Mouse (Mus musculus) heart, postnatal 36 days (tissue): ENCODE measurements around the gene Nup153. TPM values are rescaled to one million over a fixed set of nuclear protein-coding genes. Genes with fewer than 3 reads are reported as not detected.

Source experiments
- DNase-seq, 2 experiments: peaks; one replicate each; pipeline ENCODE4 v3.0.0; 2021 to 2022
- intact Hi-C: fragments of 180-260 bp; cut with DNase I; formaldehyde crosslinking; loops from one replicate; pipeline ENCODE4 v1.15.1; 2025
- total RNA-seq, 2 experiments: library from RNA; stranded (reverse); gene quantifications; 2 replicates each; pipeline ENCODE4 v1.2.3; 2021

Gene Nup153
- 10 to 100 TPM; 29.0 to 41.1 TPM for total RNA-seq

DNA sequence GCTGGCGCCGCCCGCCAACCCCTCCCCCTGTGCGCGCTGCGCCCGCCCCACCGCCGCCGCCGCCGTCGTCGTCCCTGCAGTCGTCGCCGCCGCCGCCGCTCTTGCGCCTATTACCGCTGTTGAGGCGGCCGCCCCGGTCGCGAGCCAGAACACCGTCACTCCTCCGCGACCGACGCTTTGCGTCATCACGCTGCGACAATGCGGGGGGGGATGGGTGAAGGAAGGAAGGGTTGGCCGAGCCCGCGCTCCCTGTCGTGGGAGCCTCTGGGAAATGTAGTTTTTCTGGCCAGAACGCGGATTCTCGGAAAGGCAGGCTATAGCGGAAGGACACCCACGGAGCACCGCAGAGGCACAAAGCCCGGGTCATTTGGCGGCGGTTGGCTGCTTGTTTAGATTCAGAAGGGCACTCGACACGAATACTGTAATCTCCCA is at the start of gene Nup153:
Gene Nup153 (minus strand): TSS at position 104 of the 432 bp plus-strand sequence.
- DNase-seq: peak; percentile 100
- intact Hi-C loops: no loop called here

DNA sequence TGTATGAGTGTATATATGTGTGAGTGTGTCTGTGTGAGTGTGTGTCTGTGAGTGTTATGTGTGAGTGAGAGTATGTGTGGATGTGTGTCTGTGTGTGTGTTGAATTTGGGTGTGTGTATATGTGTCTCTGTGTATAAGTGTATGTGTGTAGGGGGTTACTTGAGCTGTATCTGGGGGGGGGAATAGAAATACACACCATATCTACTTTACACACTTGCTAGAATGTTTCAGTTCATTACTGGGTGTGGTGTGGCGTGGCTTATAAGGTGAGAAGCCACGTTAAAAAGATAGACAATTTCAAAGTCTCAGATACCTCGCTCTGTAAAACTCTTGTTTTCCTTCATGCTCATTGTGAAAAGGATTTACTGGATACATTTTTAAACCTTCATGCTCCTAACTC is 49.7 kb upstream of the Nup153 start:
- DNase-seq: no peak
- intact Hi-C loops: no loop called here

- DNase-seq: no peak
- intact Hi-C loops: no loop called here
Measured at GRCm38 (mm10) chr13:46776636-46777305, 49.0 kb upstream of the Nup153 start.

DNA sequence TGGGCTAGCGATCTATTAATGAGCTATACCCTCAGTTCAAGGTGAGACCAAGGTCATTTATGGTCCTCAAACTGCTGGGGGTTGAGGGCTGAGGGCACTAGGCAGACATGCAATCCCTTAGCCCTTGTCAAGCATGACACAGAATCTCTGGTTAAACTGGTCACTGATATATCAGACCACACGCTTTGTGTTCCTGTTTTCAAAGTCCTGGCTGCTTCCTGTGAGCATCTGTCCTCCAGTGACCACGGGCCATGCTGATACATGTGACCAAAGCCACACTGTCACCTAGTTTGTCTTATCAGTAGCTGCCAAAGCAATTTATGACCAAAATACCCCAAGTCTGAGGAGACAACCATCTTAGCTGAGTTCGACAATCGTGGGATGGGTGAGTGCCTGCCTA is 47.3 kb upstream of the Nup153 start:
- DNase-seq: no peak
- intact Hi-C loops: no loop called here

GRCm38 (mm10) chr13:46772581-46772980 is 44.8 kb upstream of the Nup153 start:
- no peak for DNase-seq
- intact Hi-C loops: no loop called here

DNA sequence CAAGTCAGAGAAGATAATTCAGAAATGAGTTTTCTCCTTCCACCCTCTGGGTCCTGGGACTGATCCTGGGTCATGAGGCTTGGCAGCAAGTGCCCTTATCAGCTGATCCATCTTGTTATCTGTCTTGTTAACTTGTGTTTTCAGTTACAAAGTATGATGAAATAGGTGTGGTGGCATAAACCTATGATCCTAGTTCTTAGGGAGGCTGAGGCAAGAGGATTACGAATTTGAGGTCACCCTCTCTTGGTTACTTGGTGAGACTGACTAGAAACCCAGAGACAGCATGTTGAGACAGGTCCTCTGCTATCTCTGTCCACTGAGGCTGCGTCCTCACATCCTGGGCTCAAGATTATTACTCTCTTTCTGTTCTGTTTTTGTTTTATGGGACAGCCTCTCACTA is 37.6 kb upstream of the Nup153 start:
- no peak for DNase-seq
- intact Hi-C loops: no loop called here

GRCm38 (mm10) chr13:46763210-46763609 is 35.5 kb upstream of the Nup153 start:
- intact Hi-C loops: no loop called here

DNA sequence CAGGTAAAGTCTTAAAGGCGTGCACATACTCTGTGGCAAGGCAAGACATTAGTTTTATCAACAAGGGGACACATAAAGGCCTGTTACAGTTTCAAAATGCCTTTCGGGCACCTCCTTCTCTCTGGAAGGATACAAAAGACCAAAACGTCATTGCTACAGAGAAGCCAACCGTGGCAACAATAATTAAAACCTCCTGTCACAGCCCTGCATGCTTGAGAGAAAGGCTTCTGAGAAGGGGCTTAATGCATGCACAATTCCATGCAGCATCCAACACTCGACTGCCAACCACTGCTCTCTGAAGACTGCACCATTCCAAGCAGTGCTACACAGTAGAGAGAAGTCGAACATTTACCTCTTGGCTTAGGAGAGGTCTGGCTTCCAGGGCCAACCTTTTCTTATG is 33.2 kb upstream of the Nup153 start:
- DNase-seq: no peak
- intact Hi-C loops: no loop called here

More at GRCm38 (mm10) chr13:46763210-46763609, 35.5 kb upstream of the Nup153 start:
- DNase-seq: no peak

- no peak for DNase-seq
- intact Hi-C loops: no loop called here
Measured at GRCm38 (mm10) chr13:46759281-46759809, 31.6 kb upstream of the Nup153 start.

GRCm38 (mm10) chr13:46758627-46759026 is 30.9 kb upstream of the Nup153 start:
- no peak for DNase-seq
- intact Hi-C loops: no loop called here

GRCm38 (mm10) chr13:46757946-46758345 is 30.2 kb upstream of the Nup153 start:
- intact Hi-C loops: no loop called here
- no peak for DNase-seq

- intact Hi-C loops: no loop called here
- no peak for DNase-seq
Measured at GRCm38 (mm10) chr13:46753294-46753693, 25.6 kb upstream of the Nup153 start.

DNA sequence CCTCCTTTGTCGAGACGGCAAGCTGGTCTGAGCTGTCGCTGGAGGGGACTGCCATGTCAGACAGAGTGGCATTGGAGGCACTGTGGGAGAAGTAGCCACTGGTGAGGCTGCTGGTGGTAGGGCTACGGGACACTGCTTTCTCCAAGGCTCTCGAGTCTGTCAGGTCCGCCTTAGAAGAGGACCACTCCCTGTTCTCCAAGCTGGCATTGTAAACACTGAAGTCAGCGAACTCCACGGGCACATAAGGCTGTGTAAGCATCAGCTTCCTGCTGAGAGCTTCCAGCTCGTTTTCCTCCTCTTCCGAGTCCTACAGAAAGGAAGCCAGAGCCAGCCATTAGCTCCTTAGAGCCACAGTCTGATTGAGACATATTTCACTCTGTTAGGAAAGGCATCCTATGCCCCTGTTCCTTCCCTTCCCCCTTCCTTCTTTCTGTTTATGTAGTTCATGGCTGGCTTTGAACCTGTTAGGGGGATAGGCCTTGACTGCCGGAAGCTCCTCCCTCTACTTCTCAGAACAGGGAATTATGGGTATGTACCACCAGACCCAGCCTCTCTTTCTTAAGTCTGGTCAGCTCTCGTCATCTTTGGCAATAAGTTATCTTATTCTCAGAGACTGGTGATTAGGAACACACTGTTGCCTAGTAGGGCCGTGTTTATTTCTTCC is 25.0 kb upstream of the Nup153 start:
- intact Hi-C loops: no loop called here

GRCm38 (mm10) chr13:46748138-46748873 is 20.6 kb upstream of the Nup153 start:
- DNase-seq: no peak
- intact Hi-C loops: no loop called here

More for the DNA sequence above, 25.0 kb upstream of the Nup153 start:
- DNase-seq: no peak

DNA sequence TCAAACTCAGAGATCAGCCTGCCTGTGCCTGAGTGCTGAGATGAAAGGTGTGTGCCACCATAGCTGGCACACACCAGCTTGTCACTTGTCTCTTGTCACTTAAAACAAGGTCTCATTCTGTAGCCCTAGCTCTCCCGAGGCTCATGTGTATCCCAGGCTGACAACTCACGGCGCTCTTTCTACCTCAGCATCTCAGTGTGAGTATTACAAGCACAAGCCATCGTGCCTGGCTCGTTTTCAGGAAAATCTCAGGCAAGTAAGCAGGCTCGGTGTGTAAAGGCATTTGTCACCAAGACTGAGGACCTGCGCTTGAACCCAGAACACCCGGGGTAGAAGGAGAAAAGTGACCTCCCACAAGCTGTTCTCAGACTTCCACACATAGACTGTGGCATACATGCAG is 16.1 kb upstream of the Nup153 start:
- intact Hi-C loops: no loop called here

DNA sequence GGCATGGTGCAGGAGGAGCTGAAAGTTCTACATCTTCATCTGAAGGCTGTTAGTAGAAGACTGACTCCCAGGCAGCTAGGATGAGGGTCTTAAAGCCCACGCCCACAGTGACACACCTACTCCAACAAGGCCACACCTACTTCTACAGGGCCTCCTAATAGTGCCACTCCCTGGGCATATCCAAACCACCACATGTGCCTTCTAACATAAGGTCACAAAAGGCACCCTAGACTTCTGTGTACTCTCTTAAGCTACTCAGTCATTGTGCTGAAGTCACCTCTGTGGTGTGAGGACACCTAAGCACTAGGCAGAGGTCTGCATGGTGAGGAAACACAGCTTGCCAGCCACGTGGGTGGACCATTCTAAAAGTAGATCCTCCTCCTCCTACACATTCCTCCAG is 14.6 kb upstream of the Nup153 start:
- intact Hi-C loops: no loop called here

More for the DNA sequence above, 16.1 kb upstream of the Nup153 start:
- no peak for DNase-seq

GRCm38 (mm10) chr13:46739426-46739825 is 11.7 kb upstream of the Nup153 start:
- intact Hi-C loops: loop anchor here (10.0 kb wide), 1 partner anchor 185 kb away; the partner anchor contains the start of gene Kif13a
- no peak for DNase-seq

More for the DNA sequence above, 14.6 kb upstream of the Nup153 start:
- DNase-seq: no peak

DNA sequence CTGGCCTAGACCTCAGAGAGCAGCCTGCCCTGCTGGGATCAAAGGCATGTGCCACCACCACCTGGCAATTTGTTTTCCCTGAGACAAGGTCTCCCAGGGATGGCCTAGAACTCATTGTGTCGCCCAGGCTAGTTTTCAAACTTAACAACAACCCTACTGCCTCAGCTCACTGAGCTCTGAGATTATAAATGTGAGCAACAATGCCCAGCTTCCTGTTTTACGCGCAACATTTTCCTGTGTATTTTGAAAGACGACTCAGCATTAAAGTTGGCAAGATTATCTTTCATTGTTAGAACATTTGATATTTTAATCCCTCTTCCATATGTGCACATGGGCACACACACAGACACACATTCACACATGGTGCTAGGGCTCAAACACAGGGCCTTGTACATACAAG is 9.7 kb upstream of the Nup153 start:
- DNase-seq: no peak
- intact Hi-C loops: loop anchor here (10.0 kb wide), 1 partner anchor 187 kb away; the partner anchor contains the start of gene Kif13a

DNA sequence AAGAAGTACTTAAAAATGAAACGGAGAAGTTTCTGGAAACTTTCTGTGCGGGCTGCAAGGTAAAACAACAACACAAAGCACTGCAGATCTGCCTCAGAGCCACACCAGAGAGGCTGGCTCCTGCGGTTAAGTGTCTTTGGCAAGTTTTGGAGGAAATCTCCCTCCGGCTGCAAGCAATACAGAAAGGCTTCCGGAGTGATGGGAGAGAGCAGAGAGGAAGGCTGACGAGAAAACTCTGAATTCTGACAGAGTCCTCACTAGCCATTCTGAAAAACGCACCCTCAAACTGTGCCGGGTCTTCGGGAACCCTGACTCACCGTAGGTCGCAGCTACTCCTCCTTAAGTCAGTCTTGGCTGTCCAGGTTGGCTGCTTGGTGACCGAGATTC is 8.7 kb upstream of the Nup153 start:
- DNase-seq: peak; percentile 38 to 45
- intact Hi-C loops: loop anchor here (10.0 kb wide), 1 partner anchor 188 kb away; the partner anchor contains the start of gene Kif13a

DNA sequence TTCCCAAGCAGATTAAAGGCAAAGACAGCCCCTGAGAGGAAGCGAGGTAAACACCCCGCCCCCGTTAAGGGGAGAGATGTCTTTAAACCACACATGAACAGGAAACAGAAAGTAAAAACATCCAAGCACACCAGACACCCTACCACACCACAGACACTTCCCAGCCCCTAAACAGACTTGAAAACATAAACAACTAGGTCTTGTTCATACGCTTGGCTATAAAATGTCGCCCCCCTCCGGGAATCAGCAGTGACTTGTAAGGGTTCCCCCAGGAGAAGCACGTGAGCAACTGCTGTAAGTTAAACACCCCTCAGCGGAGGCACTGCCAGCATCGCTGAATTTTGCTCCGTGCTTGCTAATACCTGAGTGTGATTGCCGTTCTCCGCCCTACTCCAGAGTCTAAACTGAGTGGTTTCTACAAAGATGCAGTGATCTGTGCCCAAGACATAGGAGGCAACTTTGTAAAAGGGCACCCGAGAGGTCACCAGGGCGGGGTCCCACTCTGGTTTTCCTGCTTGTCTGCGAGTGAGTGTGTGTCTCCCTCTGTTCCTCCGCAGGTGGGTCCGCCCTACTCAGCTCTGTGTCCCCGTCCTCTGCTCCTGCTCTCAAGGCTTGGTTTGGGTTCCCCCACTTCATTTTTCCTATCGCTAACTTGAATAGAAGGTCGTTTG is 8.2 kb upstream of the Nup153 start:
- intact Hi-C loops: loop anchor here (10.0 kb wide), 1 partner anchor 189 kb away; the partner anchor contains the start of gene Kif13a
- peak; percentile 60 to 76 for DNase-seq
